Mouse (Mus musculus) spleen, adult 2 months (tissue): ENCODE results near the gene Oprm1.

Experiments
- CTCF ChIP-seq: fragments of 200-500 bp; IDR thresholded peaks from 2 replicates; pipeline ENCODE4 v1.5.1; 2011; ENCODE audit warnings: mild to moderate bottlenecking, inconsistent platforms; ENCODE audit not compliant: insufficient read depth, insufficient read length, insufficient replicate concordance; ENCODE audit errors: extremely low read depth
- POLR2A ChIP-seq: fragments of 200-500 bp; IDR thresholded peaks from 2 replicates; pipeline ENCODE4 v1.6.1; 2011; ENCODE audit warnings: low read depth, low read length, inconsistent platforms

- TF ChIP-seq POLR2A (no peak), CTCF (no peak)
Measured at GRCm38 (mm10) chr10:6896659-6897303, 138.5 kb downstream of the Oprm1 start.
